Mouse (Mus musculus): ENCODE results near the gene Dpp9. TPM values are rescaled to one million over a fixed set of nuclear protein-coding genes. Genes with fewer than 3 reads are reported as not detected.
A peak's percentile ranks its signal among the peaks of the same experiment; 100 is the strongest.

The Dpp9 gene
- polyA plus RNA-seq, 1 experiment from 2014 or later = 32.8 TPM

GRCm38 (mm10) chr17:56224916-56225315 is 6.2 kb upstream of the Dpp9 start:
- no peaks in the 10 kb centered on the region for H3K9me3 ChIP-seq
- no peak overlapping the region for H3K4me3 ChIP-seq (replicated peaks)
- H3K4me1 ChIP-seq (replicated peaks) = no peaks in the 10 kb centered on the region
- no peaks in the 10 kb centered on the region for H3K36me3 ChIP-seq
- H3K9ac ChIP-seq = no peak overlapping the region
- 11% methylated on average over 1 of the region's 1 CpGs for WGBS
- H3K27me3 ChIP-seq (replicated peaks) = no peaks in the 10 kb centered on the region
- no peak for ATAC-seq
- no peak overlapping the region for H3K27ac ChIP-seq
- H3K4me2 ChIP-seq (replicated peaks) = no peak overlapping the region

GRCm38 (mm10) chr17:56219805-56220204 is 1.1 kb upstream of the Dpp9 start:
- Histone ChIP-seq H3K27me3 (replicated peaks) (no peaks in the 10 kb centered on the region), H3K36me3 (no peaks in the 10 kb centered on the region), H3K4me3 (replicated peaks) (no peak overlapping the region), H3K27ac (no peak overlapping the region), H3K9ac (no peak overlapping the region), H3K9me3 (no peaks in the 10 kb centered on the region), H3K4me1 (replicated peaks) (peaks cover 16% of the 10 kb centered on the region), H3K4me2 (replicated peaks) (no peak overlapping the region; the same call in 1 of the 2 replicates)
- no peak for ATAC-seq
- WGBS = 40% methylated on average over 3 of the region's 3 CpGs

GRCm38 (mm10) chr17:56219251-56219650 is 546 bp upstream of the Dpp9 start:
- peak overlapping the region; percentile 63 for H3K4me2 ChIP-seq (replicated peaks)
- peak overlapping the region; percentile 67 for H3K27ac ChIP-seq
- peak overlapping the region; percentile 88 for H3K4me3 ChIP-seq (replicated peaks)
- no peak; the same call in 1 of the 2 replicates for ATAC-seq
- peak overlapping the region; percentile 83 for H3K9ac ChIP-seq
- H3K36me3 ChIP-seq = no peaks in the 10 kb centered on the region
- H3K9me3 ChIP-seq = no peaks in the 10 kb centered on the region
- WGBS = 38% methylated on average over 12 of the region's 12 CpGs
- peaks cover 16% of the 10 kb centered on the region for H3K4me1 ChIP-seq (replicated peaks)
- no peaks in the 10 kb centered on the region for H3K27me3 ChIP-seq (replicated peaks)

- Histone ChIP-seq H3K4me1 (replicated peaks) (peaks cover 19% of the 10 kb centered on the region), H3K27ac (no peak overlapping the region)
- WGBS = 67% methylated on average over 13 of the region's 13 CpGs
Measured at GRCm38 (mm10) chr17:56217670-56218069, 1.0 kb downstream of the Dpp9 start.

GRCm38 (mm10) chr17:56214229-56214628 is 4.5 kb downstream of the Dpp9 start:
- H3K4me2 ChIP-seq (replicated peaks) = no peak overlapping the region
- no peak overlapping the region for H3K4me3 ChIP-seq (replicated peaks)
- no peaks in the 10 kb centered on the region for H3K27me3 ChIP-seq (replicated peaks)
- H3K9me3 ChIP-seq = no peaks in the 10 kb centered on the region
- H3K27ac ChIP-seq = no peak overlapping the region
- H3K4me1 ChIP-seq (replicated peaks) = peaks cover 19% of the 10 kb centered on the region
- 90% methylated on average over 1 of the region's 1 CpGs for WGBS
- ATAC-seq = no peak
- H3K36me3 ChIP-seq = peaks cover 21% of the 10 kb centered on the region
- H3K9ac ChIP-seq = no peak overlapping the region

More at GRCm38 (mm10) chr17:56217670-56218069, 1.0 kb downstream of the Dpp9 start:
- Histone ChIP-seq H3K36me3 (no peaks in the 10 kb centered on the region), H3K9ac (peak overlapping the region; percentile 83), H3K4me2 (replicated peaks) (peak overlapping the region; percentile 79), H3K4me3 (replicated peaks) (peak overlapping the region; percentile 88), H3K9me3 (no peaks in the 10 kb centered on the region), H3K27me3 (replicated peaks) (no peaks in the 10 kb centered on the region)
- no peak for ATAC-seq

GRCm38 (mm10) chr17:56212676-56213075 is 6.0 kb downstream of the Dpp9 start:
- no peak overlapping the region for H3K9ac ChIP-seq
- no peaks in the 10 kb centered on the region for H3K27me3 ChIP-seq (replicated peaks)
- WGBS = 25% methylated on average over 6 of the region's 6 CpGs
- H3K4me2 ChIP-seq (replicated peaks) = no peak overlapping the region
- no peaks in the 10 kb centered on the region for H3K9me3 ChIP-seq
- H3K27ac ChIP-seq = no peak overlapping the region
- no peak overlapping the region for H3K4me3 ChIP-seq (replicated peaks)
- H3K4me1 ChIP-seq (replicated peaks) = peaks cover 15% of the 10 kb centered on the region
- H3K36me3 ChIP-seq = peaks cover 32% of the 10 kb centered on the region
- peak; percentile 53; the same call in 1 of the 2 replicates for ATAC-seq

GRCm38 (mm10) chr17:56211090-56211489 is 7.6 kb downstream of the Dpp9 start:
- Histone ChIP-seq H3K9me3 (no peaks in the 10 kb centered on the region), H3K4me3 (replicated peaks) (no peak overlapping the region), H3K4me1 (replicated peaks) (0 out of 2 replicates have a peak, but pooled peaks cover 2% of the 10 kb centered on the region), H3K36me3 (peaks cover 37% of the 10 kb centered on the region), H3K27ac (no peak overlapping the region), H3K4me2 (replicated peaks) (no peak overlapping the region), H3K9ac (no peak overlapping the region), H3K27me3 (replicated peaks) (no peaks in the 10 kb centered on the region)
- 0 out of 2 replicates have a peak, but pooled peaks have one; percentile 23 for ATAC-seq
- WGBS = 78% methylated on average over 2 of the region's 2 CpGs

- no peaks in the 10 kb centered on the region for H3K9me3 ChIP-seq
- H3K4me2 ChIP-seq (replicated peaks) = no peak overlapping the region
- peaks cover 54% of the 10 kb centered on the region for H3K36me3 ChIP-seq
- no peak overlapping the region for H3K27ac ChIP-seq
- no peak overlapping the region for H3K4me3 ChIP-seq (replicated peaks)
- no peaks in the 10 kb centered on the region for H3K27me3 ChIP-seq (replicated peaks)
- WGBS = 92% methylated on average over 3 of the region's 3 CpGs
- H3K4me1 ChIP-seq (replicated peaks) = 0 out of 2 replicates have a peak, but pooled peaks cover 2% of the 10 kb centered on the region
- ATAC-seq = no peak
- H3K9ac ChIP-seq = no peak overlapping the region
Measured at GRCm38 (mm10) chr17:56208821-56209220, 9.9 kb downstream of the Dpp9 start.

- Histone ChIP-seq H3K4me1 (replicated peaks) (no peaks in the 10 kb centered on the region), H3K9ac (no peak overlapping the region), H3K36me3 (peaks cover 62% of the 10 kb centered on the region), H3K27ac (no peak overlapping the region), H3K9me3 (no peaks in the 10 kb centered on the region), H3K4me3 (replicated peaks) (no peak overlapping the region), H3K4me2 (replicated peaks) (no peak overlapping the region), H3K27me3 (replicated peaks) (no peaks in the 10 kb centered on the region)
- 92% methylated on average over 9 of the region's 9 CpGs for WGBS
- no peak for ATAC-seq
Measured at GRCm38 (mm10) chr17:56207963-56208530, 10.7 kb downstream of the Dpp9 start.

GRCm38 (mm10) chr17:56206986-56207674 is 11.6 kb downstream of the Dpp9 start:
- Histone ChIP-seq H3K36me3 (peaks cover 68% of the 10 kb centered on the region), H3K27ac (no peak overlapping the region; the same call in 1 of the 2 replicates), H3K9ac (no peak overlapping the region), H3K27me3 (replicated peaks) (no peaks in the 10 kb centered on the region), H3K4me3 (replicated peaks) (no peak overlapping the region), H3K4me1 (replicated peaks) (no peaks in the 10 kb centered on the region), H3K9me3 (no peaks in the 10 kb centered on the region), H3K4me2 (replicated peaks) (no peak overlapping the region)
- WGBS = 78% methylated on average over 6 of the region's 6 CpGs
- ATAC-seq = peak; percentile 2; the same call in 1 of the 2 replicates

GRCm38 (mm10) chr17:56206276-56206884 is 12.3 kb downstream of the Dpp9 start:
- 67% methylated on average over 10 of the region's 10 CpGs for WGBS
- peak; percentile 95 for ATAC-seq
- Histone ChIP-seq H3K27me3 (replicated peaks) (no peaks in the 10 kb centered on the region), H3K9me3 (no peaks in the 10 kb centered on the region), H3K36me3 (peaks cover 68% of the 10 kb centered on the region), H3K4me3 (replicated peaks) (no peak overlapping the region), H3K4me1 (replicated peaks) (no peaks in the 10 kb centered on the region), H3K4me2 (replicated peaks) (no peak overlapping the region), H3K9ac (no peak overlapping the region), H3K27ac (0 out of 2 replicates have a peak overlapping the region, but pooled peaks have one; percentile 9)

GRCm38 (mm10) chr17:56203729-56204128 is 15.0 kb downstream of the Dpp9 start:
- Histone ChIP-seq H3K4me3 (replicated peaks) (no peak overlapping the region), H3K27ac (no peak overlapping the region), H3K9me3 (no peaks in the 10 kb centered on the region), H3K9ac (no peak overlapping the region), H3K4me1 (replicated peaks) (no peaks in the 10 kb centered on the region), H3K4me2 (replicated peaks) (no peak overlapping the region), H3K27me3 (replicated peaks) (no peaks in the 10 kb centered on the region), H3K36me3 (peaks cover 58% of the 10 kb centered on the region)
- ATAC-seq = no peak
- WGBS = 66% methylated on average over 3 of the region's 3 CpGs

Data from intestine, embryonic 15.5 days (tissue).